14 mouse cellular contexts compared by ENCODE assay signal in genomic region chr13:3525611-3526051, GRCm38 (mm10). TPM values are rescaled to one million over a fixed set of nuclear protein-coding genes. Genes with fewer than 3 reads are reported as not detected.
DNase-seq lines count a peak whose midpoint lies in the region; ATAC-seq and TF ChIP-seq lines count a peak whose summit lies in the region.
"Had no signal": no experiment of that assay in that cellular context is flagged by ENCODE, and none has a peak within 500 bp of the region (broad histone marks: within the 10 kb centered on the region; RNA-seq: fewer than 3 reads in every experiment).

No protein-coding gene starts in this region.

- H3K4me1 ChIP-seq in CH12.LX (ENCODE audit: control insufficient read depth in 1 of 2, insufficient read depth in 2 of 2), result peaks cover 12 to 37% of the 10 kb centered on the region in 2 experiments
- peaks cover 1% of the 10 kb centered on the region; the same call in 1 of the 2 replicates for H3K4me1 ChIP-seq in cortical plate, adult 2 months (ENCODE audit: control insufficient read depth, insufficient read depth, low read length)
- H3K4me1 ChIP-seq in forebrain, embryonic 12.5 days, result peaks cover 3% of the 10 kb centered on the region; the same call in 1 of the 2 replicates
- H3K4me1 ChIP-seq: neural tube, embryonic 12.5 days had no signal

- WGBS in macrophage (ENCODE audit: missing documents), result 70% methylated on average over 4 of the region's 4 CpGs
- 61% methylated on average over 4 of the region's 4 CpGs for WGBS in forebrain, embryonic 12.5 days

- H3K4me3 ChIP-seq in CH12.LX (replicated peaks in 1 of 3; ENCODE audit: low read depth in 2 of 3, low read length in 2 of 3, poor library complexity in 1 of 3), result peak overlapping the region; percentile 29 to 44 (median 41)
- H3K4me3 ChIP-seq in cortical plate, adult 2 months (ENCODE audit: insufficient read depth, low read length), result no peak overlapping the region
- H3K4me3 ChIP-seq in macrophage (ENCODE audit: inconsistent target), result no peak overlapping the region
- no peak overlapping the region for H3K4me3 ChIP-seq in forebrain, embryonic 12.5 days (replicated peaks)
- H3K4me3 ChIP-seq: forebrain, embryonic 13.5 days; heart, embryonic 15.5 days; neural tube, embryonic 12.5 days had no signal

- no peaks in the 10 kb centered on the region for H3K27me3 ChIP-seq in CH12.LX (replicated peaks)
- H3K27me3 ChIP-seq in forebrain, embryonic 12.5 days, result 0 out of 2 replicates have a peak, but pooled peaks cover 3% of the 10 kb centered on the region
- H3K27me3 ChIP-seq: forebrain, embryonic 13.5 days; heart, embryonic 15.5 days; neural tube, embryonic 12.5 days had no signal

- no peak for TF ChIP-seq RAD21 in CH12.LX (IDR thresholded peaks at IDR 0.05; ENCODE audit: low read depth, low read length)

- no peak for TF ChIP-seq CTCF in CH12.LX (conservative IDR thresholded peaks at IDR 0.05 in 1 of 2, IDR thresholded peaks at IDR 0.05 in 1 of 2; ENCODE audit: low read depth in 2 of 2, low read length in 2 of 2)
- no peak for TF ChIP-seq CTCF in cortical plate, adult 2 months (IDR thresholded peaks at IDR 0.05; ENCODE audit: extremely low read depth, insufficient read depth, low read length)

- peak overlapping the region; percentile 57 for H3K9ac ChIP-seq in CH12.LX (ENCODE audit: insufficient read depth, low read depth)
- no peak overlapping the region for H3K9ac ChIP-seq in forebrain, embryonic 12.5 days
- H3K9ac ChIP-seq: forebrain, embryonic 13.5 days; heart, embryonic 15.5 days; liver, embryonic 14.5 days; neural tube, embryonic 12.5 days had no signal

- in situ Hi-C loops in CH12.LX (cut with MboI; ENCODE audit: low pct_ligation_motif_present, low pct_unique_long_range_greater_than_20kb, low sequenced_read_pairs), result loop anchor here (25.0 kb wide), 1 partner anchor 113 kb away; no protein-coding TSS in a partner anchor

- dilution Hi-C loops in CH12.LX (cut with MboI; ENCODE audit: extremely low pct_ligation_motif_present, extremely low pct_unique_long_range_greater_than_20kb, low sequenced_read_pairs), result no loop called here

- no peaks in the 10 kb centered on the region for H3K36me3 ChIP-seq in CH12.LX (replicated peaks in 1 of 2; ENCODE audit: control insufficient read depth in 1 of 2, insufficient read depth in 1 of 2, low read length in 1 of 2)
- H3K36me3 ChIP-seq in macrophage (ENCODE audit: inconsistent target), result no peaks in the 10 kb centered on the region
- H3K36me3 ChIP-seq in forebrain, embryonic 12.5 days (replicated peaks), result no peaks in the 10 kb centered on the region
- H3K36me3 ChIP-seq: heart, embryonic 15.5 days; neural tube, embryonic 12.5 days had no signal

- TF ChIP-seq POLR2A in CH12.LX (IDR thresholded peaks at IDR 0.05; ENCODE audit: low read depth, low read length), result no peak
- no peak for TF ChIP-seq POLR2A in cortical plate, adult 2 months (IDR thresholded peaks at IDR 0.05; ENCODE audit: extremely low read depth, insufficient read depth, low read length)

- H3K79me2 ChIP-seq in CH12.LX (replicated peaks; ENCODE audit: control insufficient read depth, extremely low read depth, insufficient read depth, poor library complexity, severe bottlenecking), result 0 out of 2 replicates have a peak, but pooled peaks cover 2% of the 10 kb centered on the region
- no peaks in the 10 kb centered on the region for H3K79me2 ChIP-seq in macrophage (ENCODE audit: inconsistent target)

- H3K27ac ChIP-seq in CH12.LX (ENCODE audit: insufficient read depth, low read depth) (peak overlapping the region; percentile 71), macrophage (peak overlapping the region; percentile 52)
- H3K27ac ChIP-seq in cortical plate, adult 2 months (ENCODE audit: insufficient read depth, low read length), result peak overlapping the region; percentile 35; the same call in 1 of the 2 replicates
- no peak overlapping the region for H3K27ac ChIP-seq in forebrain, embryonic 12.5 days
- H3K27ac ChIP-seq: forebrain, embryonic 13.5 days; heart, embryonic 15.5 days; liver, embryonic 14.5 days; neural tube, embryonic 12.5 days had no signal

- peak overlapping the region; percentile 79 for H3K4me2 ChIP-seq in CH12.LX (ENCODE audit: insufficient read depth, low read depth, poor library complexity, severe bottlenecking)
- no peak overlapping the region for H3K4me2 ChIP-seq in forebrain, embryonic 12.5 days
- H3K4me2 ChIP-seq: forebrain, embryonic 13.5 days; heart, embryonic 15.5 days; neural tube, embryonic 12.5 days had no signal

- no peaks in the 10 kb centered on the region for H3K9me3 ChIP-seq in CH12.LX (replicated peaks; ENCODE audit: low read length)
- H3K9me3 ChIP-seq in forebrain, embryonic 12.5 days, result no peaks in the 10 kb centered on the region
- H3K9me3 ChIP-seq: forebrain, embryonic 13.5 days; heart, embryonic 15.5 days; neural tube, embryonic 12.5 days had no signal

- peak; percentile 61 for DNase-seq in kidney, adult 11 months
- no peak for DNase-seq in kidney, postnatal 4 days
- no peak for DNase-seq in CH12.LX (ENCODE audit: extremely low read depth)
- DNase-seq in urinary bladder, postnatal 25 days (ENCODE audit: low spot score), result no peak
- no peak for DNase-seq in thymus, adult 18-20 months
- DNase-seq: adrenal gland, postnatal 36 days; gastrocnemius, postnatal 14 days had no signal

- no peak for ATAC-seq in forebrain, embryonic 12.5 days (ENCODE audit: low FRiP score)
- ATAC-seq: forebrain, embryonic 13.5 days had no signal

- TF ChIP-seq EP300 in CH12.LX (IDR thresholded peaks at IDR 0.05; ENCODE audit: low read length), result no peak

TF ChIP-seq in CH12.LX, 34 proteins besides CTCF, POLR2A, EP300 and RAD21:
- TF ChIP-seq CHD1 (IDR thresholded peaks at IDR 0.05; ENCODE audit: low read depth, low read length), result peak; percentile 66; the same call in 1 of the 2 replicates
- TF ChIP-seq IRF4 (IDR thresholded peaks at IDR 0.05; ENCODE audit: low read depth, low read length), result 0 out of 2 replicates have a peak, but pooled peaks have one; percentile 18
- TF ChIP-seq SMC3 (IDR thresholded peaks at IDR 0.05; ENCODE audit: low read depth, low read length), result no peak

RNA-seq across cellular contexts. Expression of gene Gdi2, which starts 12.2 kb away (rescaled TPM):
- total RNA-seq in CH12.LX (2012; rRNA removed), result 249 and 263 TPM in 2 replicates
- total RNA-seq in CH12.LX (2014; rRNA removed), result 609 and 719 TPM in 2 replicates
- polyA plus RNA-seq in CH12.LX (2012; ENCODE audit: insufficient read length, low read depth), result 628 and 655 TPM in 2 replicates
- polyA plus RNA-seq in cortical plate, adult 2 months (2012; rRNA removed), result 201 and 211 TPM in 2 replicates
- total RNA-seq in macrophage (2018; cell fraction: chromatin; rRNA removed), result 100 to 1,000 TPM in 24 of 26 experiments, 10 to 100 TPM in 2; 88.1 to 403 (median 202) TPM
- total RNA-seq in macrophage (2018; cell fraction: cytosol; rRNA removed), result 100 to 1,000 TPM; 413 to 754 (median 525) TPM
- total RNA-seq in macrophage (2018; cell fraction: nucleus; rRNA removed), result 100 to 1,000 TPM; 142 to 412 (median 227) TPM
- polyA plus RNA-seq in macrophage (2018), result 687 to 803 TPM (median 741 TPM) in 3 replicates
- 434 and 459 TPM in 2 replicates for polyA plus RNA-seq in forebrain, embryonic 12.5 days (2016; fragmentation: Nextera tagmentation; extraction: Ambion mirVana)

Comparison
In these comparisons a context has a peak if more than half of its experiments do, and no peak if none do; other contexts are left out.
1. H3K4me3 ChIP-seq: peak in CH12.LX (3 of 3); none in cortical plate, adult 2 months (single experiment), macrophage (single experiment) and forebrain, embryonic 12.5 days (single experiment).